Mouse (Mus musculus) heart, embryonic 11.5 days (tissue): Measurements from ENCODE around the gene Slc31a1. TPM values are rescaled to one million over a fixed set of nuclear protein-coding genes. Genes with fewer than 3 reads are reported as not detected.

ENCODE experiments used
- ATAC-seq: fragments of 200-750 bp; cut with Nextera tagmentation; replicated peaks from 2 replicates; pipeline ENCODE4 v1.8.0; 2017; ENCODE audit warnings: moderate library complexity; ENCODE audit not compliant: insufficient number of reproducible peaks, low FRiP score, low TSS enrichment
- H3K27ac ChIP-seq: fragments of 300-500 bp; sonication (generic); 2 replicates; pipeline ENCODE4 v1.5.1; 2014; ENCODE audit warnings: mild to moderate bottlenecking, low read depth, low read length
- H3K27me3 ChIP-seq: fragments of 300-500 bp; sonication (generic); 2 replicates; pipeline ENCODE4 v1.6.1; 2014; ENCODE audit warnings: mild to moderate bottlenecking, low read length, mixed read lengths; ENCODE audit not compliant: control insufficient read depth, insufficient read depth
- H3K36me3 ChIP-seq: fragments of 300-500 bp; sonication (generic); 2 replicates; pipeline ENCODE4 v1.6.1; 2014; ENCODE audit warnings: mild to moderate bottlenecking, low read length, moderate library complexity, mixed read lengths; ENCODE audit not compliant: control insufficient read depth, insufficient read depth
- H3K4me1 ChIP-seq: fragments of 300-500 bp; sonication (generic); 2 replicates; pipeline ENCODE4 v1.6.1; 2014; ENCODE audit warnings: low read length; ENCODE audit not compliant: control insufficient read depth, insufficient read depth
- H3K4me2 ChIP-seq: fragments of 300-500 bp; sonication (generic); 2 replicates; pipeline ENCODE4 v1.6.1; 2014; ENCODE audit warnings: mild to moderate bottlenecking, moderate library complexity
- H3K4me3 ChIP-seq: fragments of 300-500 bp; sonication (generic); 2 replicates; pipeline ENCODE4 v1.5.1; 2014; ENCODE audit warnings: low read depth, low read length
- H3K9ac ChIP-seq: fragments of 300-500 bp; sonication (generic); 2 replicates; pipeline ENCODE4 v1.6.1; 2014; ENCODE audit warnings: mild to moderate bottlenecking, low read depth, low read length, moderate library complexity
- H3K9me3 ChIP-seq: fragments of 300-500 bp; sonication (generic); replicated peaks from 2 replicates; pipeline ENCODE4 v1.6.1; 2016; ENCODE audit warnings: low read length; ENCODE audit not compliant: control insufficient read depth
- WGBS: fragments of 180-500 bp; shearing (Covaris S2); extraction: QIAGEN DNeasy Blood & Tissue Kit; methylation state at CpG from one replicate; pipeline ENCODE4 v1.1.7; 2014; ENCODE audit not compliant: insufficient replicate concordance; 5-methylcytosine and 5-hydroxymethylcytosine counted together
- polyA plus RNA-seq: library from polyadenylated mRNA; unstranded; fragments of >200 nt; fragmentation: Nextera tagmentation; extraction: Ambion mirVana; gene quantifications from 2 replicates; pipeline ENCODE4 v1.2.1, GENCODE M21; 2014

The Slc31a1 gene
- 39.0 and 48.7 TPM in 2 replicates for polyA plus RNA-seq

DNA sequence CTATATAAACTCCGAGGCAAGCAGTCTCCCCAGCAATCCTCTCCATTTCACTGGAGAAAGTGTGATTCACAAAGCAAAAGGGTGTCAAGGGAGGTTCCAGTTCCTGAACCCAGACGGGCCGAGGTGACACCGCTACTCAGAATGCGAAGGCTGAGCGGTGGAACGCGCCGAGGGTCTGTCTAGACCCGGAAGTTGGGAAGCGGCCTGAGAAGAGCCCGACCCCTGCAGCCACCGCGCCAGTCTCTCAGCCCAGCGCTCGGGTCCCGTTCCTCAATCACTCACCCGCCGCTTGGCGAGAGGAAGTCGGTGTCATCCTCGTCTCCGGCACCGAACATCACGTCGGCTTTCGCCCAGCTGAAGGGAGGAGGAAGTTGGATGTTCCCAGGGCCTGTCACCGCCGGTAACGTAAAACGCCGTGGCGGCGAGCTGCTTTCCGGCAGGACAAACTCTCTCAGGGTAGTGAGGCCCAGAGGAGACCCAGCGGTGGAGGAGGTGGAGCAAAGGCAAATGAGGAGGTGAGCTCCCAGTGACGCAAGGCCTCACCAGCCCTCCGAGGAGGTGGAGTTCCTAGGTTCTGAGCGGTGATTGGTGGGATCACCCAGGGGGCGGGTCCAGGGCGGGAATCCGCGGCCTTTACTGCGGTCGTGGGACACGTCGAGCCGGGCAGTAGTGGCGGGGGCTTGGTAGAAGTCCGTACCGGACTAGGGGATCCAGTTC lies at the start of gene Slc31a1, which contains the start of gene Fkbp15:
TSS of gene Slc31a1 (plus strand) at position 640 of the 717 bp plus-strand sequence.
TSS of gene Fkbp15 (minus strand) at position 461 of the 717 bp plus-strand sequence.
- Histone ChIP-seq H3K27me3 (no peaks in the 10 kb centered on the region), H3K4me1 (peaks cover 6% of the 10 kb centered on the region), H3K36me3 (no peaks in the 10 kb centered on the region), H3K9me3 (no peaks in the 10 kb centered on the region), H3K4me2 (peak within 1 kb of the TSS; percentile 80), H3K27ac (peak within 1 kb of the TSS; percentile 73), H3K4me3 (peak within 1 kb of the TSS; percentile 77), H3K9ac (peak within 1 kb of the TSS; percentile 83)
- peak; percentile 99 for ATAC-seq
- 0% methylated on average over 51 of the region's 51 CpGs for WGBS

DNA sequence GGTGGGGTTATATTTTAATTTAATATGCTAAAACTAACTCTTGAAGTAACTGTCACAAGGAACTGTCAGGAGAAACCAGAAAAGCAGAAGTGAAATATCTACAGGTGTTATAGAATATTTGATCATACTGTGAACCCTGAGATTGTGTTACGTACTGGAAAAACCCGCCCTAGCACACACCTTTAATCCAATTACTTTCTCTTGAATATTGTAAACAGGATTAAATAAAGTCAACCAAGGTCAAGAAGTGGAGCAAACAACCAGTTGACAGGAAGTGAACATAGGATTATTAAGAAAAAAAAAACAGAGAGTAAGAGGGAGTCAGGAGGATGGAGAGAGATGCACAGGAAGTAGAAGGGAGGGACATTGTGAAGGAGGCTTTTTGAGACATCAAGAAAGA lies 47.7 kb upstream of the Slc31a1 start:
- no peak for ATAC-seq
- Histone ChIP-seq H3K27me3 (no peaks in the 10 kb centered on the region), H3K9ac (no peak overlapping the region), H3K4me1 (no peaks in the 10 kb centered on the region), H3K27ac (no peak overlapping the region), H3K4me2 (no peak overlapping the region), H3K36me3 (peaks cover 8% of the 10 kb centered on the region), H3K4me3 (no peak overlapping the region), H3K9me3 (no peaks in the 10 kb centered on the region)
- 90% methylated on average over 2 of the region's 2 CpGs for WGBS

DNA sequence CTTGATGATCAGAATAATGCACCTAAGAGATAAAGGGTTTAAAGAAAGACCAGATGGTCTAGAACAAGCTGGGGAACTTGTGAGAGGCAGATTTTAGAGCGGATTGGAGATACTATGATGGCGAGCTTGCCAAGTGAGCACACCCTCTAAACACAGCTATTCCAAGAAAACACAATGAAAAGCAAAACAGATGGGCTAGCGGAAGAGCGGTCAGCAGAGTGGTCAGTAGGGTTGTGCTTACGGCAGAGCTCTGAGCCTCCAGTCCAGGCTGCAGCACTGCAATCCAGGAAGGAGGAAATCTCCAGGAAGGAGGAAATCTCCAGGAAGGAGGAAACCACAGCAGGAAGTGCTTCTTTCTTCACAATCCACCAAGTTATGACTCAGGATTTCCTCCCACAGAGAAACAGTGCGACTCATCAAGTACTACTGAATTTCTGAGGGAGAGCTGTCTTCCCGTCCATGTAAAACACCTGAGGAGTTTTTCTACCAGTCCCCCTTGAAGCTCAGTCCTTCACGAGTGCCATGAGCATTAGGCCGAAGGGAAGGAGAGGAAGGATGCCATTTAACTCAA lies 46.8 kb upstream of the Slc31a1 start:
- H3K36me3 ChIP-seq, result peaks cover 8% of the 10 kb centered on the region
- WGBS, result 83% methylated on average over 9 of the region's 9 CpGs
- H3K4me3 ChIP-seq, result no peak overlapping the region
- ATAC-seq, result no peak
- no peak overlapping the region for H3K27ac ChIP-seq
- no peak overlapping the region for H3K9ac ChIP-seq
- H3K27me3 ChIP-seq, result no peaks in the 10 kb centered on the region
- no peaks in the 10 kb centered on the region for H3K4me1 ChIP-seq
- no peak overlapping the region for H3K4me2 ChIP-seq
- no peaks in the 10 kb centered on the region for H3K9me3 ChIP-seq

DNA sequence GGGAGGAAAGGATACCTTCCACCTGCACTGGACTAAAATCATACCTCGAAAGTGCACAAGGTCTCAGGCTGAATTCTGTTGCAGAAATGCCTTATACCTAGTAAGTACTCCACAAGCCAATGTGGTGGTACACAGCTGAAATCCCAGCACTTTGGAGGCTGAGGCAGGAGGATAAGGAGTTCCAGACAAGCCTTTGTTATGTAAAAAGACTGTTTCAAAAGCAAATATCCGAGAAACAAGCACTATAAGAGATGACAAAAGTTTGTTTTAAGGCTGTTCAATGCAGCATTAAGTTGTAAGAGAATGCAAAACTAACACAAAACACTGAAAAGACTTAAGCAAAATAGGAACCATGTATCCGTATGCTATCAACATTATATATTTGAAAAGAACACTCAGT lies 46.0 kb upstream of the Slc31a1 start:
- 85% methylated on average over 3 of the region's 3 CpGs for WGBS
- H3K36me3 ChIP-seq, result peaks cover 10% of the 10 kb centered on the region

DNA sequence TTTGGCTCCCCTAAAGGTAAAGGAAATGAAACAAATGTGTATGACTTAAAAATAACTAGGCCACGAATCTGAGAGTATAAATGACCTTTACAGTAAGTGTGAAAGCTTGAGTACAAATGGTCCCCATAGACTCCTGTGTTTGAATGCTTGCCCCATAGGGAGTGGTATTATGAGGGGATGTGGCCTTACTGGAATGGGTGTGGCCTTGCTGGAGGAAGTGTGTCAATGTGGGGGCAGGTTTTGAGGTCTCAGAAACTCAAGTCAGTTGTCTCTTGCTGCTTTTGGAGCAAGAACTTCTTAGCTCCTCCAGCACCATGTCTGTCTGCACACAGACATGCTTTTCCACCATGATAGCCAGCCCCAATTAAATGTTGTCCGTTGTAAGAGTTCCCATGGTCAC lies 44.1 kb upstream of the Slc31a1 start:
- Histone ChIP-seq H3K4me3 (no peak overlapping the region), H3K9ac (no peak overlapping the region), H3K27ac (no peak overlapping the region), H3K27me3 (no peaks in the 10 kb centered on the region), H3K36me3 (peaks cover 11% of the 10 kb centered on the region), H3K4me1 (no peaks in the 10 kb centered on the region), H3K9me3 (no peaks in the 10 kb centered on the region), H3K4me2 (no peak overlapping the region)
- WGBS, result 81% methylated on average over 2 of the region's 2 CpGs
- ATAC-seq, result no peak

More for the DNA sequence above, 46.0 kb upstream of the Slc31a1 start:
- Histone ChIP-seq H3K27me3 (no peaks in the 10 kb centered on the region), H3K4me3 (no peak overlapping the region), H3K9ac (no peak overlapping the region), H3K9me3 (no peaks in the 10 kb centered on the region), H3K4me2 (no peak overlapping the region), H3K4me1 (no peaks in the 10 kb centered on the region), H3K27ac (no peak overlapping the region)
- no peak for ATAC-seq

DNA sequence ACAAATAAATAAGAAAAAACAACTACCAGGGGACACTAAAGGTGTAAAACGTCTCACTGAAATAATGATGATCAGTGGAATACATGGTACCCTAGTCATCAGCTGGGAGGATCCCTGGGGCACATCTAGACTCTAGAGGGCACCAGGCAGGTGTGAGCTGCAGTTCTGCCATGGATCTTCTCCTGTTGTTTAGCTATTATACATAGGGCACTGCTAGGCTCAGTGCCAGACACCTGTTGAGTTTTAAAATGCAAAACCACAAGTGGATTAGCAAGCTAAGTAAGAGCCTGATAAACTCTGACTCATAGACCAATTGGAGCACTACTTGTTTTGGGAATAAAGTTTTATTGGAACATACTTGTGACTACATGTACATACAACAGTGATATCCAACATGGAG lies 42.2 kb upstream of the Slc31a1 start:
- H3K4me1 ChIP-seq, result no peaks in the 10 kb centered on the region
- H3K27ac ChIP-seq, result no peak overlapping the region
- no peak overlapping the region for H3K4me3 ChIP-seq
- H3K9me3 ChIP-seq, result no peaks in the 10 kb centered on the region
- 63% methylated on average over 1 of the region's 1 CpGs for WGBS
- H3K27me3 ChIP-seq, result no peaks in the 10 kb centered on the region
- H3K9ac ChIP-seq, result no peak overlapping the region
- no peak overlapping the region for H3K4me2 ChIP-seq
- no peak for ATAC-seq
- peaks cover 13% of the 10 kb centered on the region for H3K36me3 ChIP-seq

DNA sequence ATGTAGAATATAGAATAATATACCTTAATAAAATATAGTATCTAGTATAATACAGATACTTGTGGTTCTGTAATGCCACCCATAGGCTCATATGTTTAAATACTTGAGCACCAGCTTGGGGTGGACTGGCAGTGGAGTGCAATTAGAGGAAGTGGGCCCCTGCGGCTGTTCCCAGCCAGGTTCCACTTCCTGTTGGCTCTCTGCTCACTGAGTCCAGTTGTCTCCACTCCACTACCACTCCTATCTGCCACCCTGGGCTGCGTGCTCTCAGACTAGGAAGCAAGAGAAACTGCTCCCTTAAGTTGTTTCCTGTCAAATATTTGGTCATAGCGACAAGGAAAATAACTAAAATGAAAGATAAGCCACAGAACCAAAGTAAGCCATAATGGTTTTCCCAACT lies 37.8 kb upstream of the Slc31a1 start:
- peaks cover 17% of the 10 kb centered on the region for H3K36me3 ChIP-seq

DNA sequence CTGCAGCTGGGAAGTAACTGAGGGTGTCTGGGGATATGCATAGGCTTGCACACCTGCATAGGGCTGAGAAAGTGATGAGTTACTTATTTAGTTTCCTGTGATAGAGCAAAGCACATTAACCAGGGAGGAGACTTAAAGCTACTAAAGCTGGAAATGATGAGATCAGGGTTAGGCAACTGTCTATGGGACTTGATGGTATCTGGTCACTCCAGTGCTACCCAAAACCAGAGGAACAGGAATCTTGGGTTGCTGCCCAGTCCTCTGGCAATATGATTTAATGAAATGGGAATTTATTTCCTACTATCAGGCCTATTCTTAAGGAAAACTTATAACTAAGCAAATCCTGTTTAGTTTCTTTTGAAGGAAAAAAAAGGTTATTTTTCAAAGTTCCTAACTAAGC lies 34.4 kb upstream of the Slc31a1 start:
- no peak for ATAC-seq
- Histone ChIP-seq H3K4me2 (no peak overlapping the region), H3K27ac (no peak overlapping the region), H3K4me3 (no peak overlapping the region), H3K4me1 (peaks cover 7% of the 10 kb centered on the region), H3K9me3 (no peaks in the 10 kb centered on the region), H3K9ac (no peak overlapping the region), H3K36me3 (peaks cover 16% of the 10 kb centered on the region), H3K27me3 (no peaks in the 10 kb centered on the region)

More for the DNA sequence above, 37.8 kb upstream of the Slc31a1 start:
- Histone ChIP-seq H3K4me1 (peaks cover 7% of the 10 kb centered on the region), H3K4me2 (no peak overlapping the region), H3K9ac (no peak overlapping the region), H3K9me3 (no peaks in the 10 kb centered on the region), H3K27me3 (no peaks in the 10 kb centered on the region), H3K27ac (no peak overlapping the region), H3K4me3 (no peak overlapping the region)
- ATAC-seq, result no peak
- 74% methylated on average over 3 of the region's 3 CpGs for WGBS
